Mouse (Mus musculus): ENCODE data around the gene Itgb4.
"Not testable (repeated sequence)": the region's sequence is repeated elsewhere in the genome, so short reads cannot be mapped to it uniquely, and the experiment has no call there.

DNA sequence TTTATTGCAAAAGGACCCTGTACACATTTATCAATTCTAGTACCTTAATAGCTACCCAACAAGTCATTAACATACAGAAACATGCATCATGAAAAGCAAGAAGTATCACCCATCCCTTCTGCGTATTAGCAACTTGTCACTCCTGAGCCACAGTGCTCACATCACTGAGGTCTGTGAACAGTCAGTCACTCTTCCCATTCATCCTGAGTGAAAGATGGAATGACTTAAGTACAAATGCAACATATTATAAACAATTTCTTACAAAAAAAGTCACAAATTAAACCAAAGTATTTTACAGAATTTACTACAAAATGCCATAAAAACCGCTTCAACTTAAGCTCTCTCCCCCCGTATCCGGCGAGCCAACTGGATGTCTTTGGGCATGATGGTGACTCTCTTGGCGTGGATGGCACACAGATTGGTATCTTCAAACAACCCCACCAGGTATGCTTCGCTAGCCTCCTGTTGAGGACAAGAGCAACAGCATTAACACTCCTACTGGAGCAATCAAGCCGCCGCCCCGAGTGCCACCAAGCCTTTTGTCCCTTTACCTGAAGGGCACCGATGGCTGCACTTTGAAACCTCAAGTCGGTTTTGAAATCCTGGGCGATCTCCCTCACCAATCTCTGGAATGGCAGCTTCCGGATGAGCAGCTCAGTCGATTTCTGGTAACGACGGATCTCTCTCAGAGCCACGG, 48.7 kb downstream of the Itgb4 start:
- not testable (repeated sequence) for TF ChIP-seq CTCF (IDR thresholded peaks at IDR 0.05; ENCODE audit: borderline replicate concordance, insufficient read depth, low read depth, low read length); POLR2A (IDR thresholded peaks at IDR 0.05; ENCODE audit: borderline replicate concordance, insufficient read depth, low read length)

All from cerebellum, adult 2 months (tissue).